Mouse (Mus musculus): ENCODE results near the gene Vps13c.

Vps13c gene

DNA sequence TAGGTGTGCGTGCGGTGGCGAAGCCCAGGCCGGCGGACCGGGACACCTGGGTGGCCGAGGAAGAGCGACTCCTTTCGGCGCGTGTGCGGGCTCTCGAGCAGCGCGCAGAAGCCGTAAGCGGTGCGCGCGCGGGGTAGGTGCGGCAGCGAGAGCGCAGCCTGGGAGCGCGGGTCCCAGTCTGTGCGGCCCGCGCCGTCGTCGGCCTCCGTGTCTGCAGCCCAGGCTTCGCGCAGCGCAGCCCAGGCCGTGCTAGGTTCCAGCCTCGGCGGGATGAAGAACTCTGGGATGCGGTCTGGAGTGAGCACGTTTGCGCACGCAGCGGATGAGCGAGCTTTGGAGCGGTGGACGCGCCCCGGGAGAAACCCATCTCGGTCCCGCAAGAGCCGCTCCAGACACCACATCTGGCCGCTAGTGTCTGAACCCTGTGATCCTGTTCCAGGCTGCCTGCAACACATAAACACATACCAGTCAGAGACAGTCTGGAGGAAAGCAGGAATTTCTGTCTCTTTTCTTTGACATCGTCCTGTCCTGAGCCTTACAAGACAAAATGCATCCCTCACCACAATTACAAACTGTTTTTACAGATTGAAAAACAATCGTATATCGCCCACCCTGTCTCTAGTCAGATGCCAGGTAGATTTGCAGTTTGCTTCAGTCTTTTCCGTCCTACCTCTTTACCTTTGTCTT lies 8.7 kb upstream of the Vps13c start:
- no peak for DNase-seq (ENCODE audit: low spot score in 2 of 2)

DNA sequence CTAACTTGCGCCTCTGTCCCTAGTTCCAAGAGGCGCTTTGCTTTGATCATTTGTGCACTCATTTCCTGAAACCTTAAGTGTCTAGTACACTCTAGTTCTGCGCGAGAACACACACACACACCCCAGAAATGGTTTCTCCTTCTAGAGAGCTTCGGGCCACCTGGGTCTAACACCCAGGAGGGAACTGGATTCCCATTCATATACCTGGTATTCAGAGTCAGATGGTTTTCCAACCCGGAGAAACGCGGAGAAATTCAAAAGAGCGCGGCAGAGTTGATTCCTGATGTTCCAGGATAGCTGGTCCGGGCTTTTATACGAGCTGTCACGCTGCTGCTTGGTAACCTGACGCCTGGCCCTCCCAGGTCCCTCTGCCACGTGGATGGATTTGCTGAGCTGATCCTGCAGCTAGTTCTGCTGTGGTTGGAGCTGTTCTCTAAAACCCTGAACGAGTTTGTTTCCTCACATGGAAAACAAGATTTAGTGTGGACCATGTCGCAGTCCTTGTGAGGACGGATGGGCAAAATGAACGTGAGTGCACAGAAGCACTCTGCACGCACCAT lies 8.1 kb upstream of the Vps13c start, which contains the start of gene C2cd4a:
Gene C2cd4a, minus strand, starts transcription at position 285 of the 560 bp plus-strand sequence.
- no peak for DNase-seq (ENCODE audit: low spot score in 2 of 2)

DNA sequence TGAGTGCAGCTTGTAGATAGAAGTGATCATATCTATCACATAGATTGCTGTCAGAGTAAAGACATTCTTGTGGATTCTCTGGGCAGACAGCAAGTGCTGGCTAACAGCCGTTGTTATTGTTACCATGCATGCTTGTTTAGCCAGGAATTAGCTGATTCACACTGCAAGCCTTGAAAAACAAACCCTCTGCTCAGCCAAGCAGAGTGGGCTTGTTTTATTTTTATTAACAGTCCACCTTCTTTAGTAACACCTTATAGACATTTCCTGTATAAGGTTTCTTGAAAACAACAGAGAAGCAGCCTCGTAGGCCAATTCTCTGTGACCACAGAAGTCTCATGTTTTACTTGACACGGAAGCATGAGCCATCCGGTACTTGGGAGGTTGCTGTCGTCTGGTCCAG lies 5.7 kb upstream of the Vps13c start:
- no peak for DNase-seq (ENCODE audit: low spot score in 2 of 2)

DNA sequence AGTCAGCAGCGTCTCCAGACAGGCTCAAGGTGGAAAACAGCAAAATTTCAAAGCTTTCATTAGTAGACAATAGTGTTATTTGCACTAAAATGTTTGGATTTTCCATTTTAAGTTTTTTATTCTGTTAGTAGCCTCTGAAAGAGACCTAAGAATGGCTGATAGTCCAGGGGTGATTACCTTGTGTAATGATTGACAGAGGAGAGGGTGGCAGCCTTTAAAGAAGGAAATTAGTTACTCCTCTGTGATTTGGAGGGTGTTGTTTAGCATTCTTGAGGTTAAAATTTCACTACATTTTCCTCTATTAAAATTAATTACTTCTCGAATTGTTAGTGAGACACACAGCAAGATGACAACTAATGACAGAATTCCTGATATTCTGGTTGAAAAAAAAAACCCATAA lies 2.9 kb upstream of the Vps13c start:
- no peak for DNase-seq (ENCODE audit: low spot score in 2 of 2)

DNA sequence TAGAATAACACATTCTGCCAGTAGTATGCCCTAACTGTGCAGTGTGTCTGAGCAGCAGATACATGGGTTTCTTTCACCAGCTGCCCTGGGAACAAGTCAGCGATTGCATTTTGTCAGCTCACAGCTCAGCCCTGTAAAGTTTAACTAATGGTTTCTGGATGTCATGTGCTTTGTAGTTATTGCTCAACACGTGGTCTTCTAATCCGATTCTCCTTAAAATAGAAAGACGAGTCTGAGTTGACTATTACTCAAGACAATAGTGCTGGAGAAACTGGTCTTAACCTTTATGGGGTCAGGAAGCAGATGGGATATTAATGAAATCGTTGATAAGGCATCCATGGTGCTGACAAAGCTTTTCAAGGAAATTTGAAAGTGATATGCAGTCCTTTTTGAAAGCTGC lies 2.6 kb downstream of the Vps13c start:
- DNase-seq (ENCODE audit: low spot score in 2 of 2) = no peak

DNA sequence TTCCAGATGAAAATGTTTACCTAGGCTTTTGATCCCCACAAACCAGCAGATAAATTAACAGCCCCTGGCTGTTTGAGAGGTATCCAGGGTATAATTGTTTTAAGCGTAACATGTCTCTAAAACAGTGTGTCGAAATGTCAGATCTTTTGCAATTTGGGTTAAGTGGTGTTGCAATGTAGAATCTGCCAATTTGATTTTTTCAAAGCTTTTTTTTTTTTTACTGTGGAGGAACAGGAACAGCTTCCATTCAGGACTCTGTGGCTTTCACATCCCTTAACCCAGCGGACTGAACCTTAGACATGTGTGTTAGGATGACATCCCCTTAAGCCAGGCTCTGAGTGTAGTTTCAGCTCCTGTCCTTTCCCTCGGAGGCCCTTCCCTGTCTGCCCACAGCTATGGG lies 4.8 kb downstream of the Vps13c start:
- DNase-seq (ENCODE audit: low spot score in 2 of 2) = no peak

DNA sequence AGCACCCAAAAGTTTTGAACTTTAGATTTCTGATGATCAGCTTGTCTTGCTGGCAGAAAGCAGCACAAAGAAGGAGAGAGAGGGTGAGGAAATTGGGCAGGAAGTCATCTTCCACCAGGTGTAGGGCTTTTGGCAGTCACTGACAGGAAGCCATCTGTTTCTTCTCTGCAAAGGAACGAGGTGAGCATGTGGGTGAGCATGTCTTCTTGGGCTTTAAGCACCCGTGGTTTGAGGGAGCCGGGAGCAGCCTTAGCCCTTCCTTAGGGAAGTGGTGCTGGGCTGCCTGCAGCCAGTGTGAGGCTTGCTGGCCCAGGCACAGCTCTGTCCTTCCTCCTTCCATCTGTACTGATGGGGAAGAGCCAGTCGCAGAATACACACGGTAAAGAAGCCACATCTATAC lies 5.5 kb downstream of the Vps13c start:
- no peak for DNase-seq (ENCODE audit: low spot score in 2 of 2)

DNA sequence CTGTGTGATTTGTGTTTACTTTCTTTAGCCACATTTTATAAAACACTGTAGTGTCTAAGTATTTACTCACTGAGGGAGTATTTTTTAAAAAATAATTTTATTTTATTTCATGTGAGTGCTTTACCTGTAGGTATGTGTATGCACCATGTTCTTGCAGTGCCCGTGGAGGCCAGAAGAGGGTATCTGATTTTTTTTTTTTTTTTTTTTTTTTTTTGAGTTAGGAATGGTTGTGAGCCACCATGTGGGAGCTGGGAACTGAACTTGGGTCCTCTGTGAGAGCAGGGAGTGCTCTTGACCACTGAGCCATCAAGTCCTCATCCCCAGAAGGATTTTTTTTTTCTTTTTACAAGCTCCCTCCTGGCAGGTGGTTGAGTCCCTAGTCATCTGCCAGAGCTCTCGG lies 5.9 kb downstream of the Vps13c start:
- DNase-seq (ENCODE audit: low spot score in 2 of 2) = no peak

DNA sequence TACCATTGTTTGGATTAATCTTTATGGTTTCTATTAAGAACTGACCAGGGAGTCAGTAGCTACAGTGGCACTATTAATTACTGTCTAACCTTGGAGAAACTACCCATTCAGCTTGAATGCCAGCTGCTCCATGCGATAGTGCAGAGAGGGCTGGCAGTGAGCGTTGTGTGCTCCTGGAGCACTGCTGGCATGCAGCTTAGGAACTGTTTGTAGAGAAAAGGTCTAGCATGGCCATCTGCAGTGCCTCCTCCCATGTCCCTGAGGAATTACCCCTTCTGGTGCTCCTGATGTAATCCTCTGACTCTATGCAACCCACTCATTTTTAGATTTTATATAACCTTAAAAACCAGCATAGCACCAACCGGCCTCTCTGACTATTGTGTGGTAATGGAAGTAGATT lies 7.4 kb downstream of the Vps13c start:
- no peak for DNase-seq (ENCODE audit: low spot score in 2 of 2)

DNA sequence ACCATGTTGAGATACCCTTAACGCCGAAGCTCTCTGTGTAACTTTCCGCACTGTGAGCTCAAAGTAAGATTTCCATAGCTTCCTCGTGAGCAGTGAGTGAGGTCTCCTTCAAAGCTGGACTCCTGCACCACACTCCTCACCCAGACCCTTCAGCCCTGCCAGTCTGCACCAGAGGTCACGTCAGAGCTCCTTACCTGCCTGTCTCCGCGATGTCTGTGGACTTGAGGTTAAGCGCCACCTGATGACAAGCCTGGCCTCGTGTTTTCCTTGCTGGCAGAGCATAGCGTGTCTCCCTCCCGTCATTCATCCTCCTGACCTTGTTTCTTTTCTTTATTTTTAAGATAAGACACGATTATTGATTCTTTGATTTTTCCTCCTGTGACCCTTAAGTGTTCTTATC lies 9.2 kb downstream of the Vps13c start:
- no peak for DNase-seq (ENCODE audit: low spot score in 2 of 2)

DNA sequence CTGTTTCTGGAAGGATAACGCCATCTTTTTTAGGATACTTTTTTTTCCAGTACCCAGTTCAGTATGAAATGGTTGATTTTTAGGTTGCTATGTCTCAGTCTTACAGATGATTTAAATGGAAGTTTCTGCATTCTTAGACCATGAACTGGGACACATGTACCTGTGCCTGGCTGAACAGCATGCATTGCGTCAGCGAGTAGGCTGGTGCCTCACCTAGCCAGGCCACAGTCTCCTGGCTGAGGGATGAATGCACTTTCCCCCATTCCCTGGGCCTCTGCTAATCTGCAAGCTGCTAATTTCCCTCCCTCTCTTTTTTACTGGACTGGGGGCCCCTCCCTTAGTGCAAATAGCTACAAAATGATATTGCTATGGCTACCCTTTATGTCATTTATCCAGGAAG lies 9.7 kb downstream of the Vps13c start:
- no peak for DNase-seq (ENCODE audit: low spot score in 2 of 2)

DNA sequence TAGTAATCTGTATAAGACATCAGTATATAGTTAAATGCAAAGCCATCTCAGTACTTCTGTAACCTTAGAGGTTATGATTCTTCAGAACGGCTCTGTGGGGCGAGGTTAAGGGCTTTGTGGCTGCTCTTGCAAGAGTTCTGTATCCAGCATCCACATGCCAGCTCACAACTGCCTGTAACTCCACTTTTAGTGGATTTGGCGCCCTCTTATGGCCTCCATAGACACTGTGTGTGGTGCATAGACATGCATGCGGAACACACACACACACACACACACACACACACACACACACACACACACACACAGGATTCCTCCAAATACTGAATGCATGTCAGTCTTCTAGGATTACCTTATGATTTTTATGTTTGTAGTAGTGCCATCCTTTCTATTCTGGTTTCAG lies 11.0 kb downstream of the Vps13c start:
- DNase-seq (ENCODE audit: low spot score in 2 of 2) = no peak

DNA sequence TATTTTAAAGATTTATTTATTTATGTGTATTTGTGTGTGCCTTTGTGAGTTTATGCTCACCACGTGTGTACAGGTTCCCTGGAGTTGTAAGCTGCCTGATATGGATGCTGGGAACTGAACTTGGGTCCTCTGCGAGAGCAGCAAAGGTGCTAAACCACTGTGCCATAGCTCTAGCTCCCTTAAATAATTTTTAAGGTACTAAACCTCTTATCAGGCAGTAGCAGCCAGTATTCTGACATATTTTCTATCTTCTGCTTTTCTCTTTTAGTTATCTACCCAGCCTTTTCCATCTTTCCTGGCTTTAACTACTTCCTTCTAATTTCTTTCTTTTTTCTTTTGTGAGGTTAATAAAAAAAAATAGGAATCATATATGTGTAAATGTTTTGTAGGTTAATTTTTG lies 20.1 kb downstream of the Vps13c start:
- no peak for DNase-seq (ENCODE audit: low spot score in 2 of 2)

DNA sequence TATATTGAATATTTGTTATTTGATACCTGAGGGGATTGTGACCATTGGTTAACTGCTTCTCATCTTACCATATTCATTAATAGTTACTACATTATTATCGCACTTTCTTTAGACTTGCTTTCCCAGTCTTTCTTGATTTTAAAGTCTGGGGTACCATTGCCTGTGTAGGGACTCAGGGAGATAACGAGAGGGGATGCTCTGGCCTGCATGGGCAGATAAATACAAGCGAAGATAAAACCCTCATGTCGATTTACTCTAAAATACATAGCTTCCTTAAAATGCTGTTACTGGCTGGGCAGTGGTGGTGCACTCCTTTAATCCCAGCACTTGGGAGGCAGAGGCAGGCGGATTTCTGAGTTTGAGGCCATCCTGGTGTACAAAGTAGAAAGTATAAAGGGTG lies 23.1 kb downstream of the Vps13c start:
- no peak for DNase-seq (ENCODE audit: low spot score in 2 of 2)

DNA sequence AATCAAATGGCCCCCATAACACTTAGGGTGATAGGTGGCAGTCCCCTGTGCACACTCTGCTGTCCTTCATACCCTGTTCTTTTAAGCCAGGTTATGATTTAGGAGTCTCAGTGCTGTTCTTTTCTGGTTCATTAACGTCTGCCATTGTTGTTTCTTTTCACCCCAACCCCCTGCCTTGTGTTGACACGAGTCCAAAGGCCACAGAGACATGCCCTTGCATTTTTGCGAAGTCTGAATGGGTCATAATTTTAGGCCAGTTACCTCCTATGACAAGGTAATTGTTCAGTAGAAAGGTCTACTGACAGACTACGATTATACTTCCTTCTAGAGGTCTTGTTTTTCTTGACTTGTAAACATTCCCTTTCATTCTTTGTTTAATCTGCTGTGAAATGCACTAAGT lies 23.8 kb downstream of the Vps13c start:
- no peak for DNase-seq (ENCODE audit: low spot score in 2 of 2)

DNA sequence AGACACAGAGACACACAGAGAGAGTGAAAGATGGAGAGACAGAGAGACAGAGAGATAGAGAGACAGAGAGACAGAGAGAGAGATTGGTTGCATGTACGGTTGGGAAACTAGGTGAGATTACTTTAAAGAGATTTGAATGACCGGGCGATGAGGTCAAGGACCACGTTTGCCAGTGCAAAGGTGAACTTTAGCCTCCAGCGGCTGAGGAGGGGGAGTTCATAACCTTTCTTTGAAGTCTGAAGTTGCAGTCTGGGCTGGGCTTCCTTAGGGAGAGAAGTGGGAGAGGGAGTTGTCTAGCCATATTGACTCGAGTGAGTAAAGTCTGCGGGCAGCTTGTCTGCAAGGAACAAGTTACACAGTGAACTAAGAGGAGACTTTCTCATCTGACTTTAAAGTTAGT lies 25.2 kb downstream of the Vps13c start:
- DNase-seq (ENCODE audit: low spot score in 2 of 2) = no peak

DNA sequence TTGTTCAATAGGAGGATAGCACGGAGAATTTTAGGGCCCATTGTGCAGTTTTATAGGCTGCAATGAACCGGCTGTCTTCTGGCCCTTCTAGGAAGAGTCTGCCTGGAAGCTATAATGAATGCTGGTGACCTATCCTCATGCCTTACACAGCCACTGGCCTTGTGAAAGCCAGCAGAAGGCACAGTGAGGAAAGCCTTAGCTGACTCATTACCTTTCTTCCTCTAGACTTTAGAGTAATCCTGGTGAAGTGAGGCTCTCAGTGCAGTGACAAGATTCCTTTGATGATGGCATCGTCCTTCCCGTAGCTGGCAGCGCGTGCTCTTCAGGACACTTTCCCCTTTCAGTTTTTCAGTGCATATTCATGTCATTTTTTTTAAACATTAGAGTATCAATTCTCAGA lies 27.2 kb downstream of the Vps13c start:
- DNase-seq (ENCODE audit: low spot score in 2 of 2) = no peak

DNA sequence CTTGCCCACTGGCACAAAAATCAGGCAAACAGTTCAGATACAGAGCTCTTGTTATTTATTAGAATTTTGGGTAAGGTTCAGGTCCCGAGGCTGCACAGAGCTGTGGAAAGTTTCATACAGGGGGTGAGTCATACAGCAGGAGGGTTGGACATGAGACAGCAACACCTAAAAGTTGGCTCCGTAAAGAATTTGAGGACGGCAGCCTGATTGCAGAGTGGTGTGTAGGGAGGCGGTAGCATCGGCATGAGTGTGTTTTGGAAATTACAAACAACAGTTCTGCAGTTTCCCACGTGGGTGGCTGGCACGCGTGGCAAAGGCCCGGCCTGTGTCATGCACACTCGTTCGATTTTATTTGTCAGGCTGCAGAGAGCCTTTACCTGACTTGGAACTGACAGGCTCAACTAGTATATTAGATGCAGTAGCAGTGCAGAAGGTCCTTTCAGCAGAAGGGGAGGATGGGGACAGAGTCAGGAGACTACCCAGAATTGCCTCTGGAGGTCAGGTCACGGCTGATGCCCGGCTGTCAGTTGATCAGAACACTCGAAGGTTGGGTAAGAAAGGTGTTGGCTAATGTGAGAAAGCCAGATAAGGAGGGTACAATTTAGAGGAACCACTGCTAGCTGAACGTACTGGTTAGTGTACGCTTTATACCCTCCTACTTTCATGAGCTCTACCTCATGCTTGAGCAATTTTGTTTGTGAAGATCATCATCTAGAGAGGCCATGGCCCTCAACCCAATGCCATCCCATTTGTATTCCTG lies 29.7 kb downstream of the Vps13c start:
- no peak for DNase-seq (ENCODE audit: low spot score in 2 of 2)

DNA sequence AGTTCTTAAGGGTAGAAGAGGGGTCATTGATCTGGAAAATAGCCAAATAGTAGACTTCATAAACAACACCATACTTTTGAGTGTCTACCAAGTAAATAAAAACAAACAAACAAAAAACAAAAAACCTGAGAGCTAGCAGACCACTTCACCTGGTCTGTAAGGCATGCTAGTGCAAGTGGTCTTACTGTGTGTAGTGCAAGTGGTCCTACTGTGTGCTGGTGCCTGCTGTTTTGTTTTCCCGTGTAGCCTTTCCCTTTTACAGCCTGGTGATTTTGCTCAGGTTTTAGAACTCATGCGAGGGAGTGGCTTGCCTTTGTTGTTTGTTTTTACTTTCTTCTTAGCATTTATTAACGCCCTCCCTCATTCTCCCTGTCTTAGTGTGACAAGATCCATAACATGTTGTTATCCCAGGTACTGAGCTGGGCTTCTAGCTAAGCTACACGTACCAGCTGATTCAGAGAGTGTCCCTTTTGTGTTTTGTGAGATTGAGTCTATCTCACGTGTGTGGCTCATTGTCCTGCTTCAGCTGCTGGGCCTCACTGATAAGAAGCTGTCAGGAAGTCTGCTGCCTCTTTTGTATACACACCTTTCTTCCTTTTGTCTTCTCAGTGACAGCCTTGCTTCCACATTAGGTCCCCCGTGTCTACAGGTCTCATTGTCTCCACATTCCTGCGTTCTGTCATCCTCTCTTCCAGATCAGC lies 34.5 kb downstream of the Vps13c start:
- DNase-seq (ENCODE audit: low spot score in 2 of 2) = no peak

DNA sequence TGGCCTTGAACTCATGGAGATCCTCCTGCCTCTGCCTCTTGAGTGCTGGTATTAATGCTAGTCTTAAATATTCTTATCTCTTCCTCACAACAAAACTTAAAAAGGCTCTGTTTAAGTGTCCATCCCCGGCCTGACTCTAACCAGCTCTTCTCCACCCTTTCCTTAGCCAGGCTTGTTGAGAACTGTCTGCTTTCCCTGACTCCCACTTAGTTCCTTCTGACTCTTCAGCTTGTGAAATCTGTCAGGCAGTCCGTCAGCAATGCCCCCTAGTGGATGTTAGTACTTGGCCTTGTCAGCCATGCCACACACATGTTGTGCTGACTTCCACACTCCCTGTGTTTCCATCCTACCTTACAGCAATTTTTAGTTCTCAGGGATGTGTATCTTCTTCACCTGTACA lies 35.1 kb downstream of the Vps13c start:
- DNase-seq (ENCODE audit: low spot score in 2 of 2) = no peak

DNA sequence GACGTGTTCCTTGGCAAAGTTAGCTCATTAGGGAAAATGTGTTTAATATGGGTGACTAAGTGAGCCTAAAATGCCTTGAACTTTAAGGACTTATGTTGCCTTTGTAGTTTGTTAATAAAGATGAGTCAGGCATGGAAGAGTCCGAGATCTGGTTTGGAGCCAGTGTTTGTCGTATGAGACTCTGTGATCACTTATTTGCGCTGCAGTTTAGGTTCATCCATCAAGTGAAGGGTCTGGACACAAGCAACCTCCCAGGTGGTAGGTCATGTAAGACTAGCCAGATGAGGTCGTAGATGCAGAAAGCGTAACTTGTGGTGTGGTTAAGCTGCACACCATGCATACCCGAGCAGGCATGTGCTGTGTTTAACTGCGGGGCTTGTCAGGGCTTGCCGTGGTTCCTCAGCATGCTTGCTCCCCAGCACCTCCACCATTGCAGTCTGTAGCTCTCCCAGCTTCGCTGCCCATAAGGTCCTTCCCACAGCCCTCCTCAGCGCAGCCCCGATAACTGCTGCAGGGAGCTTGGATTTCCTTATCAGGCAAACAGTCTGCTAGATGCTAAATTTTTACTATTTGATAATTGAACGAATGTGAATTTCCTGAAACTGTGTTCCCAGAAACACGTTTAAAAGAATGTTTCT lies 37.0 kb downstream of the Vps13c start:
- DNase-seq (ENCODE audit: low spot score in 2 of 2) = no peak

DNA sequence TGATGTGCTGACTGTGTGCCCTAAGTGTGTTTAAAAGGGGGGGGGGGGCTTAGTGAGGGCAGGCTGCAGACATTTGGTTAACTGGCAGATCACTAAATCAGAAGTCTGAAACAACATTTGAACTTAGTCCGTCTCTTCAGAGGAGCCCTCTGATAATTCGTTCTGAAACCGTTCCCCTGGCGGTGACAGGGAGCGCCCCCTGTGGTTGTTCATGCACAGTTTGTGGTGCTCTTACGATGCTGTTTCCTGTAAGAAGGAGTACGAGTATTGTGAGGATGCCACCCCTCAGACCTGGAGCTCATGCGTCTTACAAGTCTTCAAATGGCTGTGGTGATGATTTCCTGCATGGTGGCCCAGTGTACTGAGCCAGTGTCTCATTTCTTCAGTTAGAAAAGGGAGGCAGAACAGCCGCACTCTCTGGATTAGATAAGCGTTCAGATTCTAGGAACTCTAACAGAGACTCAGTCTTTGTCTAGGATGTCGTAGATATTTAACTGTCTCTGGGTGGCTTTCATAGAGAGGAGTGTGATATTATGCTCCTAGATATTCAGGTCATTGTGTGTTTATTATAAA lies 38.1 kb downstream of the Vps13c start:
- no peak for DNase-seq (ENCODE audit: low spot score in 2 of 2)

All from natural killer cell, adult 2 months (primary cell).